Mouse (Mus musculus) forebrain, postnatal 0 days (tissue): ENCODE measurements around the gene Med16. TPM values are rescaled to one million over a fixed set of nuclear protein-coding genes. Genes with fewer than 3 reads are reported as not detected.

Source experiments
- ATAC-seq: fragments of 200-750 bp; cut with Nextera tagmentation; 2 replicates; pipeline ENCODE4 v1.8.0; 2017; ENCODE audit warnings: mild to moderate bottlenecking, moderate library complexity
- DNase-seq: peaks from one replicate; pipeline ENCODE4 v3.0.0-alpha.2; 2015
- H3K27ac ChIP-seq: fragments of 300-500 bp; sonication (generic); 2 replicates; pipeline ENCODE4 v1.5.1; 2014; ENCODE audit warnings: low read depth, mild to moderate bottlenecking, antibody characterized with exemption, low read length, moderate library complexity, mixed read lengths
- H3K27me3 ChIP-seq: fragments of 300-500 bp; sonication (generic); 2 replicates; pipeline ENCODE4 v1.6.1; 2014; ENCODE audit warnings: mild to moderate bottlenecking, low read length, mixed read lengths; ENCODE audit not compliant: insufficient read depth
- H3K36me3 ChIP-seq: fragments of 300-500 bp; sonication (generic); 2 replicates; pipeline ENCODE4 v1.6.1; 2014; ENCODE audit warnings: mild to moderate bottlenecking, moderate library complexity; ENCODE audit not compliant: insufficient read depth
- H3K4me1 ChIP-seq: fragments of 300-500 bp; sonication (generic); 2 replicates; pipeline ENCODE4 v1.6.1; 2014; ENCODE audit warnings: antibody characterized with exemption; ENCODE audit not compliant: insufficient read depth
- H3K4me2 ChIP-seq: fragments of 300-500 bp; sonication (generic); 2 replicates; pipeline ENCODE4 v1.6.1; 2014; ENCODE audit warnings: low read depth, mild to moderate bottlenecking, moderate library complexity
- H3K4me3 ChIP-seq: fragments of 300-500 bp; sonication (generic); 2 replicates; pipeline ENCODE4 v1.5.1; 2014; ENCODE audit warnings: low read depth, low read length, mixed read lengths
- H3K9ac ChIP-seq: fragments of 300-500 bp; sonication (generic); 2 replicates; pipeline ENCODE4 v1.6.1; 2014; ENCODE audit warnings: mild to moderate bottlenecking
- H3K9me3 ChIP-seq: fragments of 300-500 bp; sonication (generic); 2 replicates; pipeline ENCODE4 v1.6.1; 2016; ENCODE audit warnings: low read length
- CTCF ChIP-seq: sonication (generic); IDR thresholded peaks from 2 replicates; pipeline ENCODE4 v1.5.1; 2016; ENCODE audit warnings: antibody characterized with exemption, control low read depth, low read depth
- WGBS: fragments of 180-500 bp; shearing (Covaris S2); extraction: QIAGEN DNeasy Blood & Tissue Kit; methylation state at CpG from one replicate; pipeline ENCODE4 v1.1.7; 2014; 5-methylcytosine and 5-hydroxymethylcytosine counted together
- polyA plus RNA-seq: library from polyadenylated mRNA; unstranded; fragments of >200 nt; fragmentation: Nextera tagmentation; extraction: Ambion mirVana; gene quantifications from 2 replicates; pipeline ENCODE4 v1.2.1, GENCODE M21; 2015
- total RNA-seq: library from RNA; depleted of rRNA; stranded (reverse); fragments of >200 nt; gene quantifications from 2 replicates; pipeline ENCODE4 v1.2.3, GENCODE M21; 2014

Gene Med16
- total and polyA plus RNA-seq, 2 experiments from 2014 or later, result 56.0 to 60.9 TPM

DNA sequence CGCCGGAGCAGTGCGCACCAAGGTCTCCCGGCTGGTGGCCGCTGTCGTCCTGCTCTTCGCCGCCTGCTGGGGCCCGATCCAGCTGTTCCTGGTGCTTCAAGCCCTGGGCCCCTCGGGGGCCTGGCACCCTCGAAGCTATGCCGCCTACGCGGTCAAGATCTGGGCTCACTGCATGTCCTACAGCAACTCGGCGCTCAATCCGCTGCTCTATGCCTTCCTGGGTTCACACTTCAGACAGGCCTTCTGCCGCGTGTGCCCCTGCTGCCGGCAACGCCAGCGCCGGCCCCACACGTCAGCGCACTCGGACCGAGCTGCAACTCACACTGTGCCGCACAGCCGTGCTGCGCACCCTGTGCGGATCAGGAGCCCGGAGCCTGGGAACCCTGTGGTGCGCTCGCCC, 12.8 kb upstream of the Med16 start:
- peak overlapping the region; percentile 52 for H3K4me2 ChIP-seq
- peak overlapping the region; percentile 31; the same call in 1 of the 2 replicates for H3K9ac ChIP-seq
- DNase-seq, result no peak
- ATAC-seq, result no peak
- H3K27me3 ChIP-seq, result peaks cover 57% of the 10 kb centered on the region
- WGBS, result 2% methylated on average over 34 of the region's 34 CpGs
- H3K9me3 ChIP-seq, result no peaks in the 10 kb centered on the region
- peak overlapping the region; percentile 28 for H3K4me3 ChIP-seq
- no peaks in the 10 kb centered on the region for H3K36me3 ChIP-seq
- H3K27ac ChIP-seq, result no peak overlapping the region
- peaks cover 5% of the 10 kb centered on the region; the same call in 1 of the 2 replicates for H3K4me1 ChIP-seq
- TF ChIP-seq CTCF, result no peak

DNA sequence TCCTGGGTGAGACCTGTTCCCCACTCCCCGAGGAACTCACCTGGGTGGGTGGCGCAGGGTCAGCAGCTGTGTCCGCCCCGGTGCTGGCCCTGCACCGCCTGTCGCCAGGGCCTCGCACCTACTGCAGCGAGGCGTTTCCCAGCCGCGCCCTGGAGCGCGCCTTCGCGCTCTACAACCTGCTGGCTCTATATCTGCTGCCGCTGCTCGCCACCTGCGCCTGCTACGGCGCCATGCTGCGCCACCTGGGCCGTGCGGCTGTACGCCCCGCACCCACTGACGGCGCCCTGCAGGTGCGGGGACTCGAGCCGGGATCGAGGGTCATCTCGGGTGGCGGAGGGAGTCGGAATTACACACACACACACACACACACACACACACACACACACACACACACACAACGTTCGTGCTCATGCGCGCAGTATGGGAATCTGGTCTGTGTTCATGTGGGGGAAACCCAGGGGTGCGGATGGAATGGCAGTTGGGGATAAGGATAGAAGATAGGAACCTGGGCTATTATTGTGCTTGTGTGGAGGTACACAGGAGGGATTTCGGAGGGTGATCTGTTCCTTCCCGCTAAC, 12.3 kb upstream of the Med16 start, which contains the start of gene R3hdm4:
Gene R3hdm4 (minus strand): TSS at position 251 of the 578 bp plus-strand sequence.
- Histone ChIP-seq H3K27me3 (peaks cover 57% of the 10 kb centered on the region), H3K27ac (no peak within 1 kb of the TSS), H3K9ac (peak within 1 kb of the TSS; percentile 31; the same call in 1 of the 2 replicates), H3K9me3 (no peaks in the 10 kb centered on the region), H3K4me1 (peaks cover 6% of the 10 kb centered on the region), H3K4me3 (peak within 1 kb of the TSS; percentile 28), H3K4me2 (peak within 1 kb of the TSS; percentile 52), H3K36me3 (no peaks in the 10 kb centered on the region)
- ATAC-seq, result peak; percentile 7; the same call in 1 of the 2 replicates
- TF ChIP-seq CTCF, result no peak
- WGBS, result 4% methylated on average over 41 of the region's 41 CpGs
- DNase-seq, result peak; percentile 55

DNA sequence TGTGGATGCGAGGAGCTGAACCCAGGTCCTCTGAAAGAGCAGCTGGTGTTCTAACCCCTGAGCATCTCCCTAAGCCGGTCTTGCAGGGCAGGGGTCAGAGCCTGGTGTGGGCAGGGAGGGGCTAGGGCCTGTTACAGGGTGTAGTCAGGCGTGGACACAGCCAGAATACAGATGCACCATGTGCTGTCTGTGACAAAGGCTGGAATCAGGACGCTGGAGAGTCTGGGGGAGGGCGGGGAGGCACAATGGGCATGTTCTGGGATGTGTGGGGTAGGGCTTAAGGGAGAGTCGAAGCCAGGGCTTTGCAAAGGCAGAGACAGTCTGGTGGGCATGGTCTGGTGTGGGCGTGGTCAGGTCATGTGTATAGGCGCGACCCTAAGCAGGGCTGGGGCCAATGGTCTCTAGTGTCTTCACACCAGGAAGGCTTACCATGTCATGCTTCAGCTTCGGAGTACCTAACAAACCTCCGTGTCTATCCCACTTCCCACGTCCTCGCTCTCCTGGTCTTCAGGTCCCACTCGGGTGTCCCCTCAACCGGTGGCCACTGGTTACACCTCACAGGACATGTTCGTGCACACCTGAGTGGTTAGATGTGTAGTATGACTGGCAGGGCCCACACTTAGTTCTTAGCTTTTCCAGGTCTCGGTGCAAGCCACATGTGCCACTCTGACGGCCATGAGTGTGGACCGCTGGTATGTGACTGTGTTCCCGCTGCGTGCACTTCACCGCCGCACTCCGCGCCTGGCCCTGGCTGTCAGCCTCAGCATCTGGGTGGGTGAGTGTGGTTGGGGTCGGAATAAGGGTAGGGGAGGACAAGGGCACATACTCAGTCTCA, 11.6 kb upstream of the Med16 start:
- 15% methylated on average over 26 of the region's 26 CpGs for WGBS
- H3K9ac ChIP-seq, result no peak overlapping the region
- peak overlapping the region; percentile 52 for H3K4me2 ChIP-seq
- DNase-seq (no peak), ATAC-seq (no peak)
- H3K27me3 ChIP-seq, result peaks cover 57% of the 10 kb centered on the region
- H3K36me3 ChIP-seq, result no peaks in the 10 kb centered on the region
- peaks cover 14% of the 10 kb centered on the region for H3K4me1 ChIP-seq
- H3K4me3 ChIP-seq, result peak overlapping the region; percentile 28
- H3K27ac ChIP-seq, result no peak overlapping the region
- no peak for TF ChIP-seq CTCF
- H3K9me3 ChIP-seq, result no peaks in the 10 kb centered on the region

DNA sequence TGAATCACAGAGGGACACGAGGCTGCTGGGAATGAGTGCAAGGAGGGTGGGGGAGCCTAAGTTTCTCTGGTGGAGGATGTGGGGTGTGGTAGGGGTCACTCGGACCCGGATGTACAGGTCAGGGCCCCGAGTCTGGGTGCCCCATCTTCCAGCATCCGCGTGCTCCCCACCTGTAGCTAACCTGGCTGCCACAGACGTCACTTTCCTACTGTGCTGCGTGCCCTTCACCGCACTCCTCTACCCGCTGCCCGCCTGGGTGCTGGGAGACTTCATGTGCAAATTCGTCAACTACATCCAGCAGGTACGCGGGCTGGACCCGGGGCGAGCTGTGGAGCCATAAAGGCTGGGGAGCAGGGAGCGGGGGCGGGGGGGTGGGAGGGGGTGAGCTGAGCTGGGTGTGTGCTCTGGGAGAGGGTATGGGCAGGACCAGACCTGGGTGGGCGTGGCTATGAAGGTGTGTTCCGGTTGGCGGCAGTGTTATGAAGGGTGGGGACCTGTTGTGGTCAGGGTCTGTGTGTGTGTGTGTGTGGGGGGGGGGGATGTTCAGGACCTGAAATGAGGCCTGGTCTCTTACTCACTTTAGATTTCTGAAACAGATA, 10.6 kb upstream of the Med16 start:
- WGBS, result 5% methylated on average over 21 of the region's 21 CpGs
- peaks cover 57% of the 10 kb centered on the region for H3K27me3 ChIP-seq
- H3K36me3 ChIP-seq, result no peaks in the 10 kb centered on the region
- H3K4me3 ChIP-seq, result no peak overlapping the region
- ATAC-seq, result no peak
- no peak overlapping the region for H3K4me2 ChIP-seq
- no peak overlapping the region for H3K9ac ChIP-seq
- no peak for DNase-seq
- no peaks in the 10 kb centered on the region for H3K9me3 ChIP-seq
- no peak for TF ChIP-seq CTCF
- H3K27ac ChIP-seq, result no peak overlapping the region
- H3K4me1 ChIP-seq, result peaks cover 14% of the 10 kb centered on the region

DNA sequence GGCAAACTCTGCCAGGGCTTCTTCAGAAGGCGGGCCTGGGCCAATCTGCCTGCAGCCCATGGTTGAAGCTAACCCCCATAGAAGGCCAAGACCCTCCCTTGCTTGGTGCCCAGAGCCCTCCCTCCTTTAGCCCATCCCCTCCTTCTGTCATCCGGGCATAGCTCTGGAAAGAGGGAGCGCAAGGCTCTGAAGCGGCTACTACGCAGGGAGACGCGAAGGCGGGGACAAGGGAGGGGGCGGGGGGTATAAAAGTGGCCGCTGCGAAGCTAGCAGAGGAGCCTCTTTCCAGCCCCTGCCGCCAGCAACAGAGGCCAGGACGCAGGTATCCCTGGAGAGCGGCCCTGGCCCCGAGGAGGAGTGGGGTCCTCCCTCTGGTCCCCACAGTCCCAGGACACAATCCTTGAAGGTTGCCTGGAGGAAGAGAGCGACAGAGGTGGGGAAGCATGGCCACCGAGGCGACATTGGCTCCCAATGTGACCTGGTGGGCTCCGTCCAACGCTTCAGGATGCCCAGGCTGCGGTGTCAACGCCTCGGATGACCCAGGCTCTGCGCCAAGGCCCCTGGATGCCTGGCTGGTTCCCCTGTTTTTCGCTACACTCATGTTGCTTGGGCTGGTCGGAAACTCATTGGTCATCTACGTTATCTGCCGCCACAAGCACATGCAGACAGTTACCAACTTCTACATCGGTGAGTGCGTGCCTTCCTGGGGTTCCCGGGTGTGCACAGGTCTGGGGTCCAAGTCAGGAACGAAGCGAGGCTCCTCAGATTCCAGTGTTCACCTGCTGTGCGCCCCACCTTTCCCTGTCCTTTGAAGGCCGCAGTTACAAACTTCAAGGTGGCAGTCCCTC, 9.7 kb upstream of the Med16 start:
- no peak overlapping the region for H3K9ac ChIP-seq
- H3K4me2 ChIP-seq, result no peak overlapping the region
- H3K27me3 ChIP-seq, result peaks cover 55% of the 10 kb centered on the region
- no peak overlapping the region for H3K27ac ChIP-seq
- H3K9me3 ChIP-seq, result no peaks in the 10 kb centered on the region
- no peak overlapping the region for H3K4me3 ChIP-seq
- H3K36me3 ChIP-seq, result no peaks in the 10 kb centered on the region
- WGBS, result 5% methylated on average over 35 of the region's 35 CpGs
- no peak for TF ChIP-seq CTCF
- ATAC-seq (no peak), DNase-seq (no peak)
- H3K4me1 ChIP-seq, result peaks cover 14% of the 10 kb centered on the region

DNA sequence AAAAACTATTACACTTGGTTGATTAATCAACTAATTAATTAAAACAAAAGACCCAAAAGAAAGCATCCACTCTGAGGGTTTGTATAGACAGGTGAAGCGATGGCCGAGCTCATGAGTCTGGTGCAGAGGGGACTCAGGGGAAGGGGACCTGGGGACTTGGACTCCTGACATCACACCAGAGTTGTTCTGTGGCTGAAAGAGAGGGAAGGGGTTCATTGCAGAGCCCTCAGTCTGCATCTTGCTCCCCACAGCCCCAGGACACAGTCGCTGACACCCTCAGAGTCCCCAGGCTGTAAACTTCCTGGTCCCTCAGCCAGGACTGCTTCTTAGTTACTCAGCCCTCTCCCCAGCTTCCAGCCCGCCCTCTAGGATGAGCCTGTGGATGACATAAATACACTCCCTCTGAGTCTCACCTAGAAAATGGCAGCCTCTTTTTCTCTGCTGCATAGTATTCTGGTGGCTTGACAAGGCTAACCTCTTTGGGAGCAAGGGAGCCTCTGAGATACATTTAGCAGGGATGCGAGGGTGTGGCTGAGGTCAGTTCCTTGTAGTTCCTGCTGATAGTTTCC, 8.9 kb upstream of the Med16 start:
- Histone ChIP-seq H3K4me3 (peak overlapping the region; percentile 75; the same call in 1 of the 2 replicates), H3K4me2 (peak overlapping the region; percentile 94), H3K9ac (peak overlapping the region; percentile 91), H3K27me3 (peaks cover 47% of the 10 kb centered on the region), H3K4me1 (peaks cover 14% of the 10 kb centered on the region), H3K27ac (no peak overlapping the region), H3K36me3 (no peaks in the 10 kb centered on the region), H3K9me3 (no peaks in the 10 kb centered on the region)
- ATAC-seq (no peak), DNase-seq (no peak)
- TF ChIP-seq CTCF, result no peak
- WGBS, result 58% methylated on average over 5 of the region's 5 CpGs
